Mouse (Mus musculus) induced T-regulatory cell, adult 2 months (primary cell): Measurements from ENCODE around the gene Tas2r106.

Experiments used
- DNase-seq: peaks from one replicate; pipeline ENCODE4 v3.0.0-alpha.2; 2012; ENCODE audit warnings: low read depth

Tas2r106 gene

GRCm38 (mm10) chr6:131678786-131679185 lies at the start of gene Tas2r106:
Gene Tas2r106, minus strand, starts transcription at chr6:131678886.
- DNase-seq = no peak

- DNase-seq = peak; percentile 2
Observed at GRCm38 (mm10) chr6:131712803-131713202, 34.1 kb upstream of the Tas2r106 start.

DNA sequence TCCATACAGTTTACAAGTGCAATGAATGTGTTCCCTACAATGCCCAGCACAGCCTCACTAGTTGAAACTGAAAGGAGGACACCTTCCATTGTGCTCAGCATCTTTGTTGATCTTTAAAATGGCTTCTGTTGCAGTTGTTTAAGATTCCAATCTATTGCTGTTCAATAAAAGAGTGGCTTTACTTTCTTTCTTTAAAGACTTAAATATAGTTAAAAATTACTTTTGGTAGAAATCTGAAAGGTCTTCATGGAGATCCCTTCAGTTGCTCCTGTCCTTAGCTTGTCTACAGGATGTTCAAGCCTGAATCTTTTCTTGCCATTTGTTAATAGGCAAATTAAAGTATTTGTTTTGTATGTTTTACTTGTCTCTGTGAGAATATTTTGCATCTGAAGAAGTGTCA lies 11.3 kb upstream of the Tas2r106 start, which contains the start of gene Tas2r114:
TSS of gene Tas2r114 (minus strand) at position 101 of the 400 bp plus-strand sequence.
- no peak for DNase-seq

- DNase-seq = no peak
Observed at GRCm38 (mm10) chr6:131687395-131687794, 8.7 kb upstream of the Tas2r106 start, which contains the start of gene Tas2r105. Gene Tas2r105, minus strand, starts transcription at chr6:131687495.

DNA sequence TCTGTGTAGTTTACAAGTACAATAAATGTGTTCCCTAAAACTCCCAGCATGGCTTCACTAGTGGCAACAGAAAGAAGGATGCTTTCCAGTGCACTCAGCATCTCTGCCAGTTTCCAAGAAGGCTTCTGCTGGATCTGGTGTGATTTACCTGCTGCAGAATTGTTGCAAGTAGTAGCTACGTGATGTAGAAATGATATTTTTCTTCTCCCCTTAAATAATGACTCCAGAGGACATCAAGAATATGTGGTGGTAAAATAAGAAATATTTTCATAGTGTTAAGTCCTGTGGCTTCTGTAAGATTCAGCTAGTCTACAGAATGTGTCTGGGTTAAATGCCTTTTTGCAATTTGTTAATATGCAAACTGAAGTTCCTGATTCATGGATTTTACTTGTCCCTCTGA lies 7.0 kb upstream of the Tas2r106 start, which contains the start of gene Tas2r104:
TSS of gene Tas2r104 (minus strand) at position 101 of the 400 bp plus-strand sequence.
- no peak for DNase-seq

GRCm38 (mm10) chr6:131660049-131660448 lies 18.6 kb downstream of the Tas2r106 start, which contains the start of gene Tas2r107:
Gene Tas2r107, minus strand, starts transcription at chr6:131660149.
- no peak for DNase-seq

DNA sequence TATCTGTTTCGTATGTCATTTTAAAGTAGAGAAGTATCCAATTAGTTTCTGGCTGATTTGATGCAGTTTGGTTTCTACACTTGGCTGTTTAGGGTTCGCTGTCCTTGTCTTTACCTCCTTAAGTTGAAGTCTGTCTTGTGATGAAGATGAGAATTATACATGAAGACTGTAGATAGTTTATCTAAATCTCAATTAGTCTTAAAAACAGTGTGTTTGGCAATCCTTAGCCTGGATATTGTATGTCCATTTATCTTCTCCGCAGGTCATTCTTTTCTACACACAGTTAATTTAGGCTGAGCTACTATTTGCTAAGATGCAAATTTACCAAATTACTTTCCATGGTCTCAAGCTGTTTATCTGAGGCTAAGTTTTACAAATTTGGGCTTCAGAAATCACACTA lies 47.9 kb downstream of the Tas2r106 start, which contains the start of gene Tas2r130:
TSS of gene Tas2r130 (minus strand) at position 101 of the 400 bp plus-strand sequence.
- DNase-seq = no peak
